Mouse (Mus musculus): ENCODE results near the gene Igfbp1.

Igfbp1 gene

DNA sequence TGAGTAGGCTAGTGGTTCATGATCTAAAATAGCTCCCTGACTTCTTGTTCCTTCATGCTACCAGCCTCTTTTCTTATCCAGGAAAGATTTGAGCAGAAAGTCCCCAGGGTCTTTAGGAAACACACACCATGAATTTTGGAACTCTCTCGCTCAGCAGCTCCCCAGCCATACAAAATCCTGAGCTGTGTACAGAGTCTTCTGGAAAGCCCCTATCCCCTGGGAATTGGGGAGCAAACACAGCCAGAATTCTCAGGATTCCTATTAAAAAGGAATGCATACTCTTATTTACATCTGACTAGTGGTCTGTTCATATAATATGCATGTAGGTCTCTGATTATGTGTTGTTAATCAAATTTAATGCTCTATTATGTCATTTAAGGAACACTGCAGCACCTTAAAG is 36.9 kb downstream of the Igfbp1 start:
- no peak for DNase-seq (ENCODE audit: low spot score)

DNA sequence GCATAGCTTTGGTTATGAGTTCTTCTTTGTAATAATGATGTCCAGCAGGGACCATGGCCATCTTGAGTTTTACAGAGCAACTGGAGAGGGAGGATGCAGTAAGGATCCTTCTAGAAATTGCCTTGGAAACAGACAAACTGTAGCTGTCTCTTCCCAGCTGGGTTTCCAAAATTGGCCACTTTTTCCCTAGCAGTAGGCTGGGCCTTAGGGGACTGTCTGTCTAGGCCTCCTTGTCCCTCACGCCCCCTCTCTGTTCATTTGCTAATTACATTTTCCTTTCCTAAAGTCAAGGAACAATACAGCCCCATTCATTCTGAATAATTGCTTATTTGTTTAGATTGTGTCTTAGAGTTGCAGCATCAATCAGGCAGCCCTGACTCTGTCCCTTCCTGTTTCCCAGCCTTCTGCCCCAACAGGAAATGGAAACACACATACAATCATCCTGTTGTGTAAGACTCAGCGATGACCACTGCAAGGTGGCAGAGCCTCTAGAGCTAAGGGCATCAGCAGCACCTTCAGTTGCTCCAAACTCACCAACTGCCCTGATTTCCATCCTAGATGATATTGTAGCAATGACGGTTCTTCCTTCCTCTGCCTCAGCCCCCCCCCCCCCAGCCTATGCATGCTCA is 37.5 kb downstream of the Igfbp1 start:
- DNase-seq (ENCODE audit: low spot score), result no peak

DNA sequence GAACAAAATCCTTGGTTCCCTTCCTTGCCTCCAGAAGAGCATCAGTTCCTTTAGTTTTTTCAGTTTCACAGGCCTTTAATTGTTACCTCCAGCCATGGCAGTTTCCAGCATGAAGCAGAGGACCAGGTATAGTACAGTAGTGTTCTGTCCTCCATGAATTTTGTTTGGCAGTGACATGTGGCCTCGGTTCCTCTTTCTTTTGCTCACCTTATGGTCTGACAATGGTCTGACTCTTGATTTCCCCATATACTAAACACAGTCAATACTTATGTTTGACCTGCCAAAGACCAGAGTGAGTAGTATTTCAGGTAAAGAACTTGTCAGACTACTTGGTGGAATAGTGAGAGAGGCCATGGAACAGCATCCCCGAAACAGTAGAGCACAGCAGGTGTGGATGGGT is 39.2 kb downstream of the Igfbp1 start:
- no peak for DNase-seq (ENCODE audit: low spot score)

DNA sequence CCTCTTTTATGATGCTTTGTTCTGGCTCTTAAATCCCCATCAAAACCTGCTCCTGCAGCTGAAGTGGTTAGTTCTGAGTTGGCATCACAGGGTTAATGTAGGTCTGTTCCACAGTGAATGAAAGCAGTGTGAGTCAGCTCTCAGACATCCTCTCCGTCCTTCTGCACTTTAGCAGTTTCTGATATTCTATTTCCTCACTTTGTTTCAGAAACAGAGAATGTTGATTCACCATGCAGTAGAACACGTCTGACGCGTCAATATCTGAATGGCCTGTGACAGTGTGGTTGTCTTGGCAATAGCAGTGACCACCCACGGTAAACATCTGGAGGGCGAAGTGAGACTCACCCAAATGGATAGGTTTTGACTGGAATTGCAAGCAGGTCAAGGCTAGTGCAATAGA is 40.1 kb downstream of the Igfbp1 start:
- no peak for DNase-seq (ENCODE audit: low spot score)

DNA sequence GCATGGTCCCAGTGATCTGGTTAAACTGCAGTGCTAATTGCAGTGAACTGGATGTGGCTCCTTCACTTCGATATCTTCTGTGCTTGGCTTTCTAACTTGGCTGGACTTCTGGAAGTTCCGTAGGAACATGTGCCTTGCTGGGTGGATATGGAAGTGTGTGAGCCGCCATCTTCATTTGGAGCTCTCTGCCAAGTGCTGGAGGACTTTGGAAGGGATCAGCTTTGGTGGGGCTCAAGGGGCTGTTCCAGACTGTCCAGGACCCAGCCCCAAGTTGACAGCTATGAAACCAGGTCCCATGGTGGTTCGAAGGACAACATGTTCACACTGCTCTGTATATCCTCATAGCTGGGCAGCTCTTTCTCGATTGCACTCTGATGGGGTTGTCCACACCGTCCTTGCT is 41.0 kb downstream of the Igfbp1 start:
- DNase-seq (ENCODE audit: low spot score), result no peak

DNA sequence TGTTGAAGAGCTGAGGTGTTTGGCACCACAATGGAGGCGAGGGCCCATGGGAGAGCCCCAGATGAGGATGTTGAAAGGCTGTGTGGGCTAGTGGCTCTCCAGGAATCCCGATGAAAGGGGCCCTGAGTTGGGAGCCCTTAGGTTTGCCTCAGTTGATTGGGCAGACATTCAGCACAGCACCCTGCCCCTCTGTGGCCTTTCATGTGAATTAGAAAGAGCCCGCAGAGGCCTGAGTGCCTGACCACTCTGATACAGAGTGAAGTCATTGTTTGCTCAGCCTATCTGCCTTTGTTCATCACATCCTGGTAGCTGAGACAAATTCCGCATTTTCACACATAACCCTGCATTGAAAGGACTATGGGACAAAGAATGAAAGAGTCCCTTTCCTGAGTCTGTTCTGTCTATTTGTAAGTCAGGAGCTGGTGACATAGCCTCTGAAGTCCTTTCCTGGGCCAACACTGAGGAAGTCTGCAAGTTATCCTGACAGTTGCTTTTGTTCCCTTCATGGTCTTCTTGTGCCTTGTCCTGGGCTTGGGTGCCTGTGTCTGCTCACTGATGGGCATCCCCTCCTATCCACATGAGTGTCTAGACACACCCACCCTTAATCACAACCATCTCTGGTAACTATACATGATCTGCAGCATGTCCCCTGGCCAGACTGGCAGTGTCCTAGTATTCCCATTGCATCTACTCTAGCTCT is 41.6 kb downstream of the Igfbp1 start:
- DNase-seq (ENCODE audit: low spot score), result no peak

DNA sequence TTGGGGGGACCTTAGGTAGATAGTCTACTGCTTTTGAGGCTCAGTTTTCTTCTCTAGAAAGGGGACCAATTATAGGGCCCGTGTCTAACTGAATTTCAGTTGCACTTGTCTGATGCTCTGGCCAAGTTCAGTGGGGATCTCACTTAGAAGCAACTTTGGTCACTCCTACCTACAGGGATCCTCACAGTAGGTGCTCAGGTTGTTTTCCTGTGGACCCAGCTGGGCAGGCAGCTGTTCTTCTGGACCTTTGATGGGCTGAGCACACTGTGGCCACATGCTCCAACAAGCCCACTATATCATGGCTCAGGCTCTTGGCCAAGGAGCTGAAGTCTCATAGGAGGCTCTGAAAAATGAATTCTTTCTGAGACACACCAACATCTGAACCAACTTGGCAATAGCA is 47.2 kb downstream of the Igfbp1 start:
- no peak for DNase-seq (ENCODE audit: low spot score)

DNA sequence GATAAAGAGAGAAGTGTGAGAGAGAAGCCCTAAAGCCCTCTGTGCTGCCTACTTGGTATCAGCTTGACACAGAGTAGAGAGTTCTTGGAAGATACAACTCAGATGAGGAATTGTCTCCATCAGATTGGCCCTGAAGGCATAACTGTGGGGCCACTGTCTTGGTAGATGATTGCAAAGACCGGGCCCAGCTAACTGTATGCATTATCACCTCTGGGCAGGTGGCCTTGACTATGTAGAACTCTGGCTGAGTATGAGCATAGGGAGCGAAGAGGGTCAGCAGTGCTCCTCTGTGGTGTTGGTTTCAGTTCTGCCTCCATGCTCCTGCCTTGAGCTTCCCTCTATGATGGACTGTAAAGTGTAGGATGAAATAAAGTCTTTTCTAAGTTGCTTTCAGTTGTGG is 52.8 kb downstream of the Igfbp1 start:
- DNase-seq (ENCODE audit: low spot score), result no peak

DNA sequence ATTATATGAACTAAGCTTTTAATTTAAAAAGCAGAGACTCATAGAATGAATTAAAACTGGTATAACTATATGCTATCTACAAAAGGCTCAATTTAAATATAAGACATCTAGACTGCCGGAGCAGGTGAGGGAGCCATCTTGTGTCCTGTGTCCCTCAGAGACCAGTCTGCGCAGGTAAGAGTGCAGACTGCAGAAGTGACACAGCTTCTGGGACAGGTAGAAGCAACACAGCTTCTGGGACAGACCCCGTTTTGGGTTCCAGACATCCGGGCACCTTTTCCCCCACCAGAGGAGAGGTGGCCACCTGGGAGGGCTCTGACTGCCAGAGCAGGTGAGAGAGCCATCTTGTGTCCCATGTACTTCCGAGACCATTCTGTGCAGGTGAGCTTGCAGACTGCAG is 53.3 kb downstream of the Igfbp1 start:
- no peak for DNase-seq (ENCODE audit: low spot score)
